Mouse (Mus musculus) kidney, postnatal 36 days (tissue): Measurements from ENCODE around the gene Wipf1.

ENCODE experiments used
- DNase-seq, 2 experiments: peaks; one replicate each; pipeline ENCODE4 v3.0.0; 2021 to 2022; ENCODE audit warnings: mixed read lengths in 2 of 2

The Wipf1 gene

GRCm38 (mm10) chr2:73380298-73380975 lies 149.1 kb downstream of the Wipf1 start:
- peak in 1 of 2 experiments; percentile 15 for DNase-seq

GRCm38 (mm10) chr2:73379656-73380055 lies 149.9 kb downstream of the Wipf1 start:
- no peak for DNase-seq
